Mouse (Mus musculus) heart, embryonic 10.5 days (tissue): ENCODE results near the gene Kat7. TPM values are rescaled to one million over a fixed set of nuclear protein-coding genes. Genes with fewer than 3 reads are reported as not detected.

Experiments
- DNase-seq: peaks from one replicate; pipeline ENCODE4 v3.0.0-alpha.2; 2017; ENCODE audit warnings: low spot score
- H3K27ac ChIP-seq: fragments of 300-500 bp; sonication (generic); 2 replicates; pipeline ENCODE4 v1.5.1; 2016; ENCODE audit warnings: mild to moderate bottlenecking
- H3K27me3 ChIP-seq: fragments of 300-500 bp; sonication (generic); 2 replicates; pipeline ENCODE4 v1.6.1; 2016; ENCODE audit warnings: mild to moderate bottlenecking; ENCODE audit not compliant: poor library complexity, insufficient read depth, severe bottlenecking
- H3K36me3 ChIP-seq: fragments of 300-500 bp; sonication (generic); 2 replicates; pipeline ENCODE4 v1.6.1; 2016; ENCODE audit warnings: mild to moderate bottlenecking, moderate library complexity
- H3K4me1 ChIP-seq: fragments of 300-500 bp; sonication (generic); 2 replicates; pipeline ENCODE4 v1.6.1; 2016; ENCODE audit warnings: mild to moderate bottlenecking
- H3K4me3 ChIP-seq: fragments of 300-500 bp; sonication (generic); 2 replicates; pipeline ENCODE4 v1.5.1; 2016; ENCODE audit warnings: mild to moderate bottlenecking, moderate library complexity
- H3K9me3 ChIP-seq: fragments of 300-500 bp; sonication (generic); 2 replicates; pipeline ENCODE4 v1.6.1; 2016; ENCODE audit warnings: mild to moderate bottlenecking, moderate library complexity
- WGBS: fragments of 180-500 bp; shearing (Covaris S2); methylation state at CpG from one replicate; pipeline ENCODE4 v1.1.7; 2016; 5-methylcytosine and 5-hydroxymethylcytosine counted together
- polyA plus RNA-seq: library from polyadenylated mRNA; unstranded; fragments of >200 nt; fragmentation: Nextera tagmentation; extraction: Ambion mirVana; gene quantifications from 2 replicates; pipeline ENCODE4 v1.2.1, GENCODE M21; 2016

Kat7 gene
- polyA plus RNA-seq, 1 experiment from 2014 or later: 68.5 TPM

- Histone ChIP-seq H3K36me3 (no peaks in the 10 kb centered on the region), H3K4me1 (peaks cover 12% of the 10 kb centered on the region), H3K4me3 (peak overlapping the region; percentile 38), H3K27me3 (peaks cover 67% of the 10 kb centered on the region), H3K27ac (no peak overlapping the region), H3K9me3 (no peaks in the 10 kb centered on the region)
- DNase-seq: no peak
- 20% methylated on average over 6 of the region's 6 CpGs for WGBS
Observed at GRCm38 (mm10) chr11:95232329-95232696, 77.7 kb downstream of the Kat7 start.

GRCm38 (mm10) chr11:95231688-95232328 lies 78.2 kb downstream of the Kat7 start:
- Histone ChIP-seq H3K9me3 (no peaks in the 10 kb centered on the region), H3K27ac (peak overlapping the region; percentile 6; the same call in 1 of the 2 replicates), H3K4me1 (peaks cover 14% of the 10 kb centered on the region), H3K4me3 (peak overlapping the region; percentile 38), H3K36me3 (no peaks in the 10 kb centered on the region), H3K27me3 (peaks cover 66% of the 10 kb centered on the region)
- DNase-seq: peak; percentile 87
- 9% methylated on average over 24 of the region's 24 CpGs for WGBS

GRCm38 (mm10) chr11:95227467-95227866 lies 82.6 kb downstream of the Kat7 start:
- Histone ChIP-seq H3K4me3 (no peak overlapping the region), H3K9me3 (no peaks in the 10 kb centered on the region), H3K27me3 (peaks cover 67% of the 10 kb centered on the region), H3K27ac (no peak overlapping the region), H3K36me3 (no peaks in the 10 kb centered on the region), H3K4me1 (peaks cover 54% of the 10 kb centered on the region)
- 27% methylated on average over 5 of the region's 5 CpGs for WGBS
- DNase-seq: no peak

GRCm38 (mm10) chr11:95225448-95225847 lies 84.6 kb downstream of the Kat7 start:
- H3K27me3 ChIP-seq: peaks cover 71% of the 10 kb centered on the region
- H3K36me3 ChIP-seq: no peaks in the 10 kb centered on the region
- H3K4me1 ChIP-seq: peaks cover 44% of the 10 kb centered on the region
- peak overlapping the region; percentile 56; the same call in 1 of the 2 replicates for H3K27ac ChIP-seq
- H3K4me3 ChIP-seq: peak overlapping the region; percentile 5; the same call in 1 of the 2 replicates
- DNase-seq: no peak
- H3K9me3 ChIP-seq: no peaks in the 10 kb centered on the region
- WGBS: 9% methylated on average over 7 of the region's 7 CpGs

Other genes with a start within 250 kb of the Kat7 start
- 11.5 and 13.8 TPM in 2 replicates for gene Itga3, start 233.4 kb downstream of the Kat7 start, polyA plus RNA-seq
- 3.2 and 5.9 TPM in 2 replicates for gene Dlx3, start 190.1 kb downstream of the Kat7 start, polyA plus RNA-seq
- gene Dlx4, start 164.0 kb downstream of the Kat7 start, polyA plus RNA-seq: 0.43 and 1.2 TPM in 2 replicates
- gene Tac4, start 48.7 kb downstream of the Kat7 start, polyA plus RNA-seq: not detected in 2 replicates
- gene Fam117a, start 26.8 kb upstream of the Kat7 start, polyA plus RNA-seq: 8.2 and 10.7 TPM in 2 replicates
- gene Slc35b1, start 74.4 kb upstream of the Kat7 start, polyA plus RNA-seq: 103 and 119 TPM in 2 replicates
- 103 TPM in 2 replicates for gene Spop, start 103.8 kb upstream of the Kat7 start, polyA plus RNA-seq
- gene Nxph3, start 204.3 kb upstream of the Kat7 start, polyA plus RNA-seq: 0.21 and 0.77 TPM in 2 replicates